Mouse (Mus musculus): ENCODE measurements around the gene Zfp978.

- TF ChIP-seq CTCF (IDR thresholded peaks at IDR 0.05; ENCODE audit: extremely low read depth, insufficient read length, insufficient replicate concordance, low read depth, low read length) = no peak
- TF ChIP-seq POLR2A (IDR thresholded peaks at IDR 0.05; ENCODE audit: low read depth, low read length) = no peak
Observed at GRCm38 (mm10) chr4:147407463-147407822, 46.3 kb downstream of the Zfp978 start.

Data from small intestine, adult 2 months (tissue).